Mouse (Mus musculus): ENCODE data around the gene Cdh15. TPM values are rescaled to one million over a fixed set of nuclear protein-coding genes. Genes with fewer than 3 reads are reported as not detected.

Cdh15 gene
- polyA plus RNA-seq, 1 experiment from 2014 or later, result 3.0 TPM

DNA sequence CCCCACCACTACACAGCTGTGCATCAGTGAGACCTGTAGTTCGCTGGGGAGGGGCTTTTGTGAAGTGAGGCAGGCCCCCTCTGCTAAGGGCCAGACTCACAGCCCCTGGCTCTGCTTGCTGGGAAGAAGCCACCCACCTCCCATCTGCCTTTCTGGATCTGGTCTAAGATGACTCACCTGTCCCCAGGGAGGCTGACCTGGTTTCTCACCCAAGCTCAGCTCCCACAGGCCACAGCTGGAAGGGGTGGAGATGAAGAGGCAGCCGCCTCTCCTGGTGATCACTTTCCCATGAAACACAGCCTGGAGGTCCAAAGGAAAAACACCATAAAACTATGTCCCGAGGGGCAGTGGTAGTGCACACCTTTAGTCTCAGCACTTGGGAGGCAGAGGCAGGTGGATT is 18.4 kb upstream of the Cdh15 start:
- Histone ChIP-seq H3K4me1 (ENCODE audit: control insufficient read depth, insufficient read depth, low read length) (no peaks in the 10 kb centered on the region), H3K36me3 (replicated peaks; ENCODE audit: control insufficient read depth, insufficient read depth, low read depth, low read length) (no peaks in the 10 kb centered on the region), H3K27me3 (ENCODE audit: control insufficient read depth, insufficient read depth, low read length) (no peaks in the 10 kb centered on the region), H3K9me3 (replicated peaks; ENCODE audit: control insufficient read depth, low read length) (no peaks in the 10 kb centered on the region), H3K4me2 (ENCODE audit: low read depth, low read length) (no peak overlapping the region), H3K27ac (replicated peaks; ENCODE audit: low read depth, low read length) (no peak overlapping the region), H3K9ac (replicated peaks; ENCODE audit: low read length) (no peak overlapping the region), H3K4me3 (ENCODE audit: low read depth, low read length) (no peak overlapping the region)
- WGBS, result 79% methylated on average over 3 of the region's 3 CpGs
- ATAC-seq (replicated peaks; ENCODE audit: insufficient number of reproducible peaks, low FRiP score, low TSS enrichment, low read depth), result no peak
- no peak for DNase-seq (ENCODE audit: low spot score)

- no peak overlapping the region for H3K4me3 ChIP-seq (ENCODE audit: low read depth, low read length)
- no peaks in the 10 kb centered on the region for H3K4me1 ChIP-seq (ENCODE audit: control insufficient read depth, insufficient read depth, low read length)
- no peak overlapping the region for H3K9ac ChIP-seq (replicated peaks; ENCODE audit: low read length)
- no peaks in the 10 kb centered on the region for H3K27me3 ChIP-seq (ENCODE audit: control insufficient read depth, insufficient read depth, low read length)
- H3K27ac ChIP-seq (replicated peaks; ENCODE audit: low read depth, low read length), result no peak overlapping the region
- H3K4me2 ChIP-seq (ENCODE audit: low read depth, low read length), result no peak overlapping the region
- H3K36me3 ChIP-seq (replicated peaks; ENCODE audit: control insufficient read depth, insufficient read depth, low read depth, low read length), result no peaks in the 10 kb centered on the region
- ATAC-seq (replicated peaks; ENCODE audit: insufficient number of reproducible peaks, low FRiP score, low TSS enrichment, low read depth) (peak; percentile 38; the same call in 1 of the 2 replicates), DNase-seq (ENCODE audit: low spot score) (peak; percentile 89)
- WGBS, result 37% methylated on average over 8 of the region's 8 CpGs
- no peaks in the 10 kb centered on the region for H3K9me3 ChIP-seq (replicated peaks; ENCODE audit: control insufficient read depth, low read length)
Observed at GRCm38 (mm10) chr8:122830349-122831061, 17.3 kb upstream of the Cdh15 start.

DNA sequence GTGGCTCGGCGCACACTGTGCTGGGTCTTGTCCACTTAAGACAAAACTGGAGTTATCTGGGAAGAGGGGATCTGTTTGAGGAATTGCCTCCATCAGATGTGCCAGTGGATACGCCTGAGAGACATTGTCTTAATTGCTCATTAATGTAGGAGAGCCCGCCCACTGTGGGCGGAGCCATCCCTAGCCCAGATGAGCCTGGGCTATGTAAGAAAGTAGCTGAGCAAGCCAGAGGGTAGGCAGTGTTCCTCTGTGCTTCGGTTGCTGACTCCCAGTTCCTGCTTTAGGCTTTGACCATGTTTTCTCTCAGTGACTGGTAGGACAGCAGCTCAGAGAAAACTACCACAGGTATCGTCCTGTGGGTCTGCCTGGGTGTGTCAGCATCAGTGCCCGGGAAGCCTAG is 13.3 kb upstream of the Cdh15 start:
- no peaks in the 10 kb centered on the region for H3K4me1 ChIP-seq (ENCODE audit: control insufficient read depth, insufficient read depth, low read length)
- H3K4me2 ChIP-seq (ENCODE audit: low read depth, low read length), result no peak overlapping the region
- no peaks in the 10 kb centered on the region for H3K27me3 ChIP-seq (ENCODE audit: control insufficient read depth, insufficient read depth, low read length)
- no peaks in the 10 kb centered on the region for H3K9me3 ChIP-seq (replicated peaks; ENCODE audit: control insufficient read depth, low read length)
- no peak for DNase-seq (ENCODE audit: low spot score)
- no peaks in the 10 kb centered on the region for H3K36me3 ChIP-seq (replicated peaks; ENCODE audit: control insufficient read depth, insufficient read depth, low read depth, low read length)
- H3K4me3 ChIP-seq (ENCODE audit: low read depth, low read length), result no peak overlapping the region
- 86% methylated on average over 8 of the region's 8 CpGs for WGBS
- no peak for ATAC-seq (replicated peaks; ENCODE audit: insufficient number of reproducible peaks, low FRiP score, low TSS enrichment, low read depth)
- no peak overlapping the region for H3K27ac ChIP-seq (replicated peaks; ENCODE audit: low read depth, low read length)
- H3K9ac ChIP-seq (replicated peaks; ENCODE audit: low read length), result no peak overlapping the region

GRCm38 (mm10) chr8:122834971-122835370 is 12.8 kb upstream of the Cdh15 start:
- H3K27ac ChIP-seq (replicated peaks; ENCODE audit: low read depth, low read length), result no peak overlapping the region
- no peak overlapping the region for H3K9ac ChIP-seq (replicated peaks; ENCODE audit: low read length)
- H3K4me1 ChIP-seq (ENCODE audit: control insufficient read depth, insufficient read depth, low read length), result no peaks in the 10 kb centered on the region
- no peaks in the 10 kb centered on the region for H3K27me3 ChIP-seq (ENCODE audit: control insufficient read depth, insufficient read depth, low read length)
- H3K4me2 ChIP-seq (ENCODE audit: low read depth, low read length), result no peak overlapping the region
- WGBS, result 32% methylated on average over 7 of the region's 8 CpGs
- DNase-seq (ENCODE audit: low spot score), result peak; percentile 87
- H3K36me3 ChIP-seq (replicated peaks; ENCODE audit: control insufficient read depth, insufficient read depth, low read depth, low read length), result no peaks in the 10 kb centered on the region
- no peak overlapping the region for H3K4me3 ChIP-seq (ENCODE audit: low read depth, low read length)
- H3K9me3 ChIP-seq (replicated peaks; ENCODE audit: control insufficient read depth, low read length), result no peaks in the 10 kb centered on the region
- no peak for ATAC-seq (replicated peaks; ENCODE audit: insufficient number of reproducible peaks, low FRiP score, low TSS enrichment, low read depth)

- Histone ChIP-seq H3K27ac (replicated peaks; ENCODE audit: low read depth, low read length) (no peak overlapping the region), H3K36me3 (replicated peaks; ENCODE audit: control insufficient read depth, insufficient read depth, low read depth, low read length) (no peaks in the 10 kb centered on the region), H3K27me3 (ENCODE audit: control insufficient read depth, insufficient read depth, low read length) (no peaks in the 10 kb centered on the region), H3K9ac (replicated peaks; ENCODE audit: low read length) (no peak overlapping the region), H3K9me3 (replicated peaks; ENCODE audit: control insufficient read depth, low read length) (no peaks in the 10 kb centered on the region), H3K4me2 (ENCODE audit: low read depth, low read length) (no peak overlapping the region), H3K4me1 (ENCODE audit: control insufficient read depth, insufficient read depth, low read length) (no peaks in the 10 kb centered on the region), H3K4me3 (ENCODE audit: low read depth, low read length) (no peak overlapping the region)
- ATAC-seq (replicated peaks; ENCODE audit: insufficient number of reproducible peaks, low FRiP score, low TSS enrichment, low read depth) (no peak), DNase-seq (ENCODE audit: low spot score) (no peak)
- 89% methylated on average over 12 of the region's 12 CpGs for whole genome bisulfite sequencing
Observed at GRCm38 (mm10) chr8:122836199-122836598, 11.6 kb upstream of the Cdh15 start.

DNA sequence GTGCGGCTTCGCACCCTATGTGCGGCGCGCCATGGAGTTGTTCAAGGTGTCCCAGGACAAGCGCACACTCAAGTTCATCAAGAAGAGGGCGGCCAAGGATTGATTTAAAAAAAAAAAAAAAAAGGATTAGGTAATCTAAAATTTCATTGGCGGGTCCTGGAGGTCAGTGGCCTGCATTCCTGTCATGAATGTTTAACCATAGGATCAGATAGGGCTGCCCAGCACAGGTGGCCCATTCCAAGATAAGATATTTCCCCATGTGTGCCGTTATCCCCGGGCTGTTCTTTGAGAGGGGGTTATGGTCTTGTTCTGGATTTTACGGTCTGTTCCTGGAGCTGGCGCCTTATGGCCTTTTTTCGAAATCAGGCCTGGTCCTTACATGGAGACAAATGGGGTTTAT is 11.1 kb upstream of the Cdh15 start:
- Histone ChIP-seq H3K9ac (replicated peaks; ENCODE audit: low read length) (no peak overlapping the region), H3K27ac (replicated peaks; ENCODE audit: low read depth, low read length) (no peak overlapping the region), H3K36me3 (replicated peaks; ENCODE audit: control insufficient read depth, insufficient read depth, low read depth, low read length) (no peaks in the 10 kb centered on the region), H3K27me3 (ENCODE audit: control insufficient read depth, insufficient read depth, low read length) (no peaks in the 10 kb centered on the region), H3K4me1 (ENCODE audit: control insufficient read depth, insufficient read depth, low read length) (no peaks in the 10 kb centered on the region), H3K4me3 (ENCODE audit: low read depth, low read length) (no peak overlapping the region), H3K4me2 (ENCODE audit: low read depth, low read length) (no peak overlapping the region), H3K9me3 (replicated peaks; ENCODE audit: control insufficient read depth, low read length) (no peaks in the 10 kb centered on the region)
- DNase-seq (ENCODE audit: low spot score), result no peak
- no peak for ATAC-seq (replicated peaks; ENCODE audit: insufficient number of reproducible peaks, low FRiP score, low TSS enrichment, low read depth)
- WGBS, result 93% methylated on average over 13 of the region's 13 CpGs

GRCm38 (mm10) chr8:122844161-122844560 is 3.6 kb upstream of the Cdh15 start:
- Histone ChIP-seq H3K36me3 (replicated peaks; ENCODE audit: control insufficient read depth, insufficient read depth, low read depth, low read length) (no peaks in the 10 kb centered on the region), H3K4me2 (ENCODE audit: low read depth, low read length) (no peak overlapping the region), H3K27ac (replicated peaks; ENCODE audit: low read depth, low read length) (no peak overlapping the region), H3K9ac (replicated peaks; ENCODE audit: low read length) (no peak overlapping the region), H3K27me3 (ENCODE audit: control insufficient read depth, insufficient read depth, low read length) (no peaks in the 10 kb centered on the region), H3K4me1 (ENCODE audit: control insufficient read depth, insufficient read depth, low read length) (no peaks in the 10 kb centered on the region), H3K4me3 (ENCODE audit: low read depth, low read length) (no peak overlapping the region), H3K9me3 (replicated peaks; ENCODE audit: control insufficient read depth, low read length) (no peaks in the 10 kb centered on the region)
- WGBS, result 67% methylated on average over 3 of the region's 3 CpGs
- ATAC-seq (replicated peaks; ENCODE audit: insufficient number of reproducible peaks, low FRiP score, low TSS enrichment, low read depth) (no peak), DNase-seq (ENCODE audit: low spot score) (no peak)

DNA sequence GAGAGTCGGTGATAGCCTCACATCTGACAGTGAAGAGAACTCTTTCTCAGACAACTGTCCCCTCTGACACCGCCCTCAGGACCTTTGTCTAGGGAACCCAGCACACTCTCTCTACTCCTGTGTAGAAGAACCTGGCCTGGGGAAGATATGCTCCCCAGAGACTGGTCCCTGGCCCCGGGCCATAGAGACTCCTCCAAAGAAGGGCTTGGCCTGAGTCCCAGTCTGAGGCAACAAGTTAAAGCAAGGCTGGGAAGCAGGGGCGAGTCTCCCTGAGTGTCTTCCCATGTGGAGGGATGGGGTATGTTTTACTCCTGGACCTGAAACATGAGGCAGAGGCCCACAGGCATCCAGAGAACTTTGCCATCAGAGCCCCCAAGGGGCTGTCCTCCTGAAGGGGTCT is 2.1 kb upstream of the Cdh15 start:
- H3K9me3 ChIP-seq (replicated peaks; ENCODE audit: control insufficient read depth, low read length), result no peaks in the 10 kb centered on the region
- H3K27me3 ChIP-seq (ENCODE audit: control insufficient read depth, insufficient read depth, low read length), result no peaks in the 10 kb centered on the region
- H3K4me1 ChIP-seq (ENCODE audit: control insufficient read depth, insufficient read depth, low read length), result no peaks in the 10 kb centered on the region
- DNase-seq (ENCODE audit: low spot score) (no peak), ATAC-seq (replicated peaks; ENCODE audit: insufficient number of reproducible peaks, low FRiP score, low TSS enrichment, low read depth) (no peak)
- no peak overlapping the region for H3K9ac ChIP-seq (replicated peaks; ENCODE audit: low read length)
- 79% methylated on average over 4 of the region's 4 CpGs for WGBS
- H3K36me3 ChIP-seq (replicated peaks; ENCODE audit: control insufficient read depth, insufficient read depth, low read depth, low read length), result no peaks in the 10 kb centered on the region
- H3K27ac ChIP-seq (replicated peaks; ENCODE audit: low read depth, low read length), result no peak overlapping the region
- no peak overlapping the region for H3K4me3 ChIP-seq (ENCODE audit: low read depth, low read length)
- no peak overlapping the region for H3K4me2 ChIP-seq (ENCODE audit: low read depth, low read length)
